Mouse (Mus musculus) spleen, adult 12 weeks (tissue): ENCODE results near the gene Noxo1.

Experiments used
- DNase-seq: peaks from one replicate; pipeline ENCODE4 v3.0.0; 2022; ENCODE audit warnings: low spot score

The Noxo1 gene

GRCm38 (mm10) chr17:24744381-24744780 lies 48.3 kb downstream of the Noxo1 start:
- DNase-seq: no peak

DNA sequence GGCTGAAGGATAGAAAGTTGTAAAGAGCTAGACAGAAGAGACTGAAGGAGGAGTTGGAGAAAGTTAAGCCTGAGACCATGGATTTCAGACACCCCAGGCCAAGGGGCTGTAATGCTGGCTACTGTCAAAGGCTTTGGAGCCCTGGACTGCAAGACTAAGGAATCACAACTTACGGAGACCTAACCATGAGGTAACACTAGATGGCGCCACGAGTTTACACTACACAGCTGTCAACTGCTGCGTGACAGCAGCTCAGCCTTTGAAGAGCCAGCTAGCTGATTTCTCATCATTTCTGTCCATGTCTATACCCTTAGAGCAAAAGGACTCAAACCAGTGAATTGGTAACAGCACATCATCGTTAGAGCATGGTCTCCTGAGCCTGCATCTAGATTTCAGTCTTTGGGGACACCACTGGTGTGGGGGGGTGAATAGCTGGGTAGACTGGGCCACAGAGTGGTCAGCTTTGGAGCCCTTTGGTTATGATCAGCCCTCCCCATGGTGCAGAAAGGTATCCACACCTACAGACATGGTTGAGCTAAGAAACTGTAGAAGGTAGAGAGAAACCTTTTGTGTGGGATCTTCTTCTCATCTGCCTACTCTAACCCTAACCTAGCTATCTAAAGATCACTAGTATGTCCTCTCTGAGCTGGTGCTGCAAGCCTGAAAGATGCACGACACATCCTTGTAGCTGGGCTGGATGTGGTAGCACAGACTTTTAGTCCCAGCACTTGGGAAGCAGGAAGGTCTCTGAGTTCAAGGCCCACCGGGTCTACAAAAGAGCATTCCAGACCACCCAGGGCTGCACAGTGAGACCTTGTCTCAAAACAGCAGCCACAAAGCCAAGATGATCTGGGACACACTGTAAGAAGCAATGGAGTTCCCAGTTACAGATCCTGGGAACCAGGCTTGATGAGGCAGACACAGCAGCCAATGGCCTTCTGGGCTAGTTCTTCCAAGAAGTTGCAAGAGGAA lies 49.8 kb downstream of the Noxo1 start:
- peak; percentile 62 for DNase-seq

DNA sequence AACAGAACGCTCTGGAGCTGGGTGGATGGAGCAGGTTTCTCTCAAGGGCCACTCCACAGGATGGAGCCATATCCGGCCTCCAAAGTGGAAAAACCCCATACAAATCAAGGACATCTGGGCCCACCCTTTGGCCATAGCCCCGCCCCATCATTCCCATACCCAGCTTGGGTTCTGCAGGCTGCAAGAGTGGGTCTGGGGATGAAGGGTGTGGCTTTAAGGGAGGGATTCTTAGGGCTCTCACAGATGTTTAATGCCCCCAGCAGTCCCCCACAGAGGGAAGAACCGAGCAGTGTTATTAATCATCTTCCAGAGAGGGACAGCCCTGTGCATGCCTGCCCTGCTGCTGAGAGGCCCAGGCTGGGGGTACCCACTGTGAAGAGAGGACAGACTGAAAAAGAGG lies 51.0 kb downstream of the Noxo1 start:
- no peak for DNase-seq
